Mouse (Mus musculus): ENCODE measurements around the gene 1700025G04Rik.

GRCm38 (mm10) chr1:151985056-151985455 lies 104.9 kb downstream of the 1700025G04Rik start:
- TF ChIP-seq TAL1 (IDR thresholded peaks at IDR 0.05; ENCODE audit: low read length) (no peak), GATA1 (IDR thresholded peaks at IDR 0.05; ENCODE audit: low read length) (no peak)
